Mouse (Mus musculus) liver, embryonic 14.5 days (tissue): ENCODE results near the gene Lhfpl1.

Source experiments
- CTCF ChIP-seq: IDR thresholded peaks from 2 replicates; pipeline ENCODE4 v1.5.1; 2016; ENCODE audit warnings: antibody characterized with exemption, low read depth, control low read depth
- EP300 ChIP-seq: IDR thresholded peaks from 2 replicates; pipeline ENCODE4 v1.6.1; 2016; ENCODE audit warnings: antibody characterized with exemption, low read depth

GRCm38 (mm10) chrX:145307174-145307573, 41.7 kb downstream of the Lhfpl1 start:
- TF ChIP-seq CTCF: peak; percentile 38
- no peak for TF ChIP-seq EP300
